Mouse (Mus musculus): Measurements from ENCODE around the gene Stat5b.

DNA sequence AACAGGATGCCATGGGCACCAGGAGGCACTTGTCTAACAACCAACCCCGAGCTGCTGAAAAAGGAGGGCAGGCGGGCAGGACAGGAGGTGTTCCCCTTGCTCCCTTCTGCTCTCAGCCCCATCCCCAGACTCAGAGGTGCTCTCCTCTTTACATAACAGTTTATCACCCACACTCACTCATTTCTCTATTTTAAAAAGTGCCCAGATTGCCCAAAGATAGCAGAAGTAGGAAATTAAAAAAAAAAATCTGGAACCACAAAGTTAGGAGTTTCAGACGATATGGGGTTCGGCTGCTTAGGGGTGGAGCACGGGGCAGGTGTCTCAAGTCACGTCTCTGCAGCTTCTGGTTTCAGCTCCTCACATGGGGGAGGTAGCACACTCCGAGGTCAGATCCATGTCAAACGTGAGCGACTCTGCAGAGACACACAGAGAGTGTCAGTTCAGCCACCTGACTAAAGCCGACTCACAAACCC is 37.9 kb upstream of the Stat5b start:
- TF ChIP-seq CTCF (IDR thresholded peaks at IDR 0.05; ENCODE audit: control insufficient read depth, insufficient read depth, low read length) (no peak), POLR2A (IDR thresholded peaks at IDR 0.05; ENCODE audit: borderline replicate concordance, control insufficient read depth, low read depth, low read length) (no peak)
